Mouse (Mus musculus) embryonic facial prominence, embryonic 12.5 days (tissue): ENCODE results near the gene Zfp938. TPM values are rescaled to one million over a fixed set of nuclear protein-coding genes. Genes with fewer than 3 reads are reported as not detected.
A peak's percentile ranks its signal among the peaks of the same experiment; 100 is the strongest.

Experiments used
- ATAC-seq: fragments of 200-750 bp; cut with Nextera tagmentation; 2 replicates; pipeline ENCODE4 v1.8.0; 2017; ENCODE audit not compliant: insufficient number of reproducible peaks, insufficient read depth, low FRiP score, low TSS enrichment
- H3K27ac ChIP-seq: fragments of 300-500 bp; sonication (generic); 2 replicates; pipeline ENCODE4 v1.5.1; 2016; ENCODE audit warnings: mild to moderate bottlenecking
- H3K27me3 ChIP-seq: fragments of 300-500 bp; sonication (generic); 2 replicates; pipeline ENCODE4 v1.6.1; 2016; ENCODE audit warnings: mild to moderate bottlenecking, moderate library complexity
- H3K36me3 ChIP-seq: fragments of 300-500 bp; sonication (generic); 2 replicates; pipeline ENCODE4 v1.6.1; 2016; ENCODE audit warnings: mild to moderate bottlenecking
- H3K4me1 ChIP-seq: fragments of 300-500 bp; sonication (generic); 2 replicates; pipeline ENCODE4 v1.6.1; 2016
- H3K4me2 ChIP-seq: fragments of 300-500 bp; sonication (generic); replicated peaks from 2 replicates; pipeline ENCODE4 v1.6.1; 2016; ENCODE audit warnings: mild to moderate bottlenecking, moderate library complexity
- H3K4me3 ChIP-seq: fragments of 300-500 bp; sonication (generic); 2 replicates; pipeline ENCODE4 v1.5.1; 2016; ENCODE audit warnings: mild to moderate bottlenecking
- H3K9ac ChIP-seq: fragments of 300-500 bp; sonication (generic); 2 replicates; pipeline ENCODE4 v1.6.1; 2016; ENCODE audit warnings: mild to moderate bottlenecking, moderate library complexity
- H3K9me3 ChIP-seq: fragments of 300-500 bp; sonication (generic); 2 replicates; pipeline ENCODE4 v1.6.1; 2016; ENCODE audit warnings: mild to moderate bottlenecking, moderate library complexity
- WGBS: fragments of 180-500 bp; shearing (Covaris S2); methylation state at CpG from one replicate; pipeline ENCODE4 v1.1.7; 2016; 5-methylcytosine and 5-hydroxymethylcytosine counted together
- polyA plus RNA-seq: library from polyadenylated mRNA; unstranded; fragments of >200 nt; fragmentation: Nextera tagmentation; extraction: Ambion mirVana; gene quantifications from 2 replicates; pipeline ENCODE4 v1.2.1, GENCODE M21; 2016

Gene Zfp938
- 17.1 and 18.0 TPM in 2 replicates for polyA plus RNA-seq

DNA sequence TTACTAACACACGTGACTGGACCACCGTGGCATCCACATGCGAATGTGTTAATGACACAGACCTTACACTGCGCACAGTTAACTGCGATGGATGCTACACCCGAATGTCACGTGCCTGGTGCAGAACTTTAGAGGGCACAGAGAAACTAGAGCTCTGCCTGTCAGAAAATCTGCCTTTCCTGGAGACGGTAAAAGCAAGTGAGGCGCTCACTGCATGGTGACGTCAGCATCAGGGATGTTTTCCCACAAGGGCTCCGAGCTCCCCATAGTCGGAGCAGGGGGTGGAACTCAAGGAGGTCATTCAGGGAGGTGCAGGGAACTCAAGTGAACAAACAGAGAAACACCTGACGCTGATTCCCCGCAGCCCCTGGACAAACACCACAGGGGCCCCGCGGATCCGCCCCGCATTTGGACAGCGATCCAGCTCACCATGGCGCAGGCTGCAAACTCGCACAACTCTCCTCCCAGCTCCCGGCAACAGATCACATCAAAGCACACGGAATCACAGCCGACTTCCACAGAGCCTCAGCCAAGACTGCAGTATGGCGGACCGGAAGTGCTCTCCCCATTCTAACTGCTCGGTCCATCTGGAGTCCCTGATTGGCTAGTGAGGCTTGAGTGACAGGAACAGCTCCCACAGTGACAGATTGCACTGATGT is at the start of gene Zfp938:
TSS of gene Zfp938 (minus strand) at position 539 of the 659 bp plus-strand sequence.
- H3K36me3 ChIP-seq = peaks cover 10% of the 10 kb centered on the region
- H3K4me3 ChIP-seq = peak within 1 kb of the TSS; percentile 77
- peak within 1 kb of the TSS; percentile 64 for H3K4me2 ChIP-seq
- peak within 1 kb of the TSS; percentile 74 for H3K9ac ChIP-seq
- peak within 1 kb of the TSS; percentile 83 for H3K27ac ChIP-seq
- WGBS = 4% methylated on average over 27 of the region's 27 CpGs
- H3K27me3 ChIP-seq = no peaks in the 10 kb centered on the region
- peak; percentile 97 for ATAC-seq
- H3K4me1 ChIP-seq = no peaks in the 10 kb centered on the region
- H3K9me3 ChIP-seq = peaks cover 21% of the 10 kb centered on the region

- 85% methylated on average over 2 of the region's 2 CpGs for WGBS
- no peak for ATAC-seq
- Histone ChIP-seq H3K4me3 (no peak overlapping the region), H3K36me3 (no peaks in the 10 kb centered on the region), H3K9ac (no peak overlapping the region), H3K9me3 (0 out of 2 replicates have a peak, but pooled peaks cover 4% of the 10 kb centered on the region), H3K27me3 (no peaks in the 10 kb centered on the region), H3K4me2 (no peak overlapping the region), H3K27ac (no peak overlapping the region), H3K4me1 (no peaks in the 10 kb centered on the region)
Observed at GRCm38 (mm10) chr10:82257331-82257730, 16.3 kb upstream of the Zfp938 start.

DNA sequence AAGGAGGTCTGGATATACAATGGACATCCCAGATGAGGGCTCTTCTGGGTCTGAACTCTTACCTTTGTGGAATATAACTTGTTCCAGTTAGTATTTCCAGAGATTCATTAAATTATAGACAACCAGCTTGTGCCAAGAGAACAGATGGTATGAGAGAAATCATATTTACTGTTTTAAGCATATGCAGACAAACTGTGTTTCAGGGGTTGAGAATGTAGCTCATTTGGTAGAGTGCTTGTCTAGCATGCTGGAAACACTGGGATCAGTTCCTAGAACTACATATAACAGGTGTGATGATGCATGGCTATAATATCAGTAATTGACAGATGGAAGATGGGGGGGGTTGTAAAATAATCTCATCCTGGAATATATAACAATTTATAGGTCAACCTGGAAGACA is 3.9 kb upstream of the Zfp938 start:
- Histone ChIP-seq H3K9ac (no peak overlapping the region), H3K4me2 (no peak overlapping the region), H3K4me1 (no peaks in the 10 kb centered on the region), H3K27ac (no peak overlapping the region), H3K36me3 (no peaks in the 10 kb centered on the region), H3K9me3 (peaks cover 4% of the 10 kb centered on the region; the same call in 1 of the 2 replicates), H3K4me3 (no peak overlapping the region), H3K27me3 (no peaks in the 10 kb centered on the region)
- ATAC-seq = no peak

DNA sequence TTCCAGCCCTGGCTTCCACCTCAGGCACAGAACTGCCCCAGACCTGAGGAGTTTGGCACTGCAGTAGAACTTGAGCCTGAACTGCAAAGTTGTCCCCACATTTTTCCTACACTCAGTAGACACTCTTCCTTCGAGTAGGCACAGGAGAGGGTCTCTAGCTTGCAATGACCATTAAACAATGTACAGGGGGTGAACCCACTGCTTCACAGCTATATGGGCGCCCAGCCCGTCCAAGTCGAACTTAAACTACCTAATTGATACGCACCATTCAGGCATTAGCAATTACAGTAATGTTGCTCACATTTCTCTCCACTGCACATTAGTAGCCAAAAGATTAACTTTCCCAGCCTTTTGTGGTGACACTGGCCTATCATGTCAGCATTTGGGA is 315 bp upstream of the Zfp938 start:
- H3K27ac ChIP-seq = peak overlapping the region; percentile 83; the same call in 1 of the 2 replicates
- WGBS = 72% methylated on average over 5 of the region's 5 CpGs
- no peaks in the 10 kb centered on the region for H3K4me1 ChIP-seq
- ATAC-seq = no peak
- no peak overlapping the region for H3K9ac ChIP-seq
- H3K9me3 ChIP-seq = peaks cover 18% of the 10 kb centered on the region
- peaks cover 6% of the 10 kb centered on the region for H3K36me3 ChIP-seq
- no peaks in the 10 kb centered on the region for H3K27me3 ChIP-seq
- peak overlapping the region; percentile 77 for H3K4me3 ChIP-seq
- H3K4me2 ChIP-seq = peak overlapping the region; percentile 64

DNA sequence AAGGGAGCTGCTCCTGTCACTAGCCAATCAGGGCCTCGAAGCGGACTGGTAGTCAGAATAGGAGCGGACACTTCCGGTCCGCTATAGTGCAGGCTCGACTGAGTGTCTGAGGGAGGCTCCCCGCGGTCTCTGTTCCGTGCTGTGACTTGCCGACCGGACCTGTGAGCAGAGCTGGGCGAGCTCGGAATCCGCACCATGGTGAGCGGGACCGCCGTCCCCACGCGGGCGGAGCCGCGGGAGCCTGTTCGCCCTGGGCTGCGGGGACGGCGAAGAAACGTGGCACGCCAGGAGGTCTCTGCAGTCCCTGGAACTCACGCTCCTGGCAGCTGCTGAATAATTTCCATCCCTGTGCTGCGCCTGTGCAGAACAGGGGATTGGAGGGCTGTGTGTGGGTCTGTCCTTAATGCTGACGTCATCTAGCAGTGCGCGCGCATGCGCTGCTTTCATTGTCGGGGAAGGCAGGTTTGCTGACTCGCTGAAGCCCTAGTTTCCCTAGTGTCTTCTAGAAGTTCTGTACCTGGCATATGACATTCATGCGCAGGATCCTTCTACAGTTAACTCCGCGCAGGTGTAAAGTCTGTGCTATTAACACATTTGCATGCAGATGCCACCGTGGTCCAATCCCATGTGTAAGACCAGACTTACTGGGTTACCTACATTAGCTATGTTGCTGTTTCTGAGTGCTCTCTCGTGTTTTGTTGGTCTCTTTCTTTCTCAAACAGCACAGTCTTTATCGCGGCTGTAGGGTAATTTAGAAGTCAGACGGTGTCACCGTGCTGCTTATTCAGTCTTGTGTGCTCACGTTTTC is 62.6 kb downstream of the Zfp938 start:
- peak overlapping the region; percentile 96 for H3K27ac ChIP-seq
- WGBS = 6% methylated on average over 47 of the region's 47 CpGs
- H3K4me3 ChIP-seq = peak overlapping the region; percentile 66
- peak overlapping the region; percentile 75 for H3K9ac ChIP-seq
- H3K36me3 ChIP-seq = no peaks in the 10 kb centered on the region
- ATAC-seq = peak; percentile 100
- H3K4me2 ChIP-seq = peak overlapping the region; percentile 55
- no peaks in the 10 kb centered on the region for H3K9me3 ChIP-seq
- H3K27me3 ChIP-seq = no peaks in the 10 kb centered on the region
- H3K4me1 ChIP-seq = no peaks in the 10 kb centered on the region

Other genes with a start within 250 kb of the Zfp938 start
- gene Zfp873, start 193.2 kb downstream of the Zfp938 start, polyA plus RNA-seq = 17.5 TPM in 2 replicates
- gene BC024063, start 157.9 kb downstream of the Zfp938 start, polyA plus RNA-seq = 6.8 and 7.3 TPM in 2 replicates
- gene AU041133, start 113.3 kb downstream of the Zfp938 start, polyA plus RNA-seq = 6.8 and 7.8 TPM in 2 replicates
- gene 4932415D10Rik, start 75.3 kb upstream of the Zfp938 start, polyA plus RNA-seq = not detected in 2 replicates
- 10.9 and 11.5 TPM in 2 replicates for gene Gm4924, start 113.0 kb upstream of the Zfp938 start, polyA plus RNA-seq